Mouse (Mus musculus) forebrain, embryonic 16.5 days (tissue): ENCODE measurements at regions not wholly inside any gene's neighbourhood (a gene's known extent, or its start where the extent isn't known, plus 50 kb on each side); places are given as distances from the start of the nearest gene placed in this dataset.

Source experiments
- ATAC-seq: fragments of 200-750 bp; cut with Nextera tagmentation; 2 replicates; pipeline ENCODE4 v1.8.0; 2017; ENCODE audit warnings: mild to moderate bottlenecking, moderate library complexity
- H3K27ac ChIP-seq: fragments of 300-500 bp; sonication (generic); 2 replicates; pipeline ENCODE4 v1.5.1; 2014; ENCODE audit warnings: low read length, control low read depth
- H3K27me3 ChIP-seq: fragments of 300-500 bp; sonication (generic); replicated peaks from 2 replicates; pipeline ENCODE4 v1.6.1; 2014; ENCODE audit warnings: low read length; ENCODE audit not compliant: control insufficient read depth, insufficient read depth
- H3K36me3 ChIP-seq: fragments of 300-500 bp; sonication (generic); 2 replicates; pipeline ENCODE4 v1.6.1; 2014; ENCODE audit not compliant: control insufficient read depth, insufficient read depth
- H3K4me1 ChIP-seq: fragments of 300-500 bp; sonication (generic); replicated peaks from 2 replicates; pipeline ENCODE4 v1.6.1; 2014; ENCODE audit warnings: low read length; ENCODE audit not compliant: control insufficient read depth, insufficient read depth
- H3K4me2 ChIP-seq: fragments of 300-500 bp; sonication (generic); 2 replicates; pipeline ENCODE4 v1.6.1; 2014; ENCODE audit warnings: mild to moderate bottlenecking, low read length, control low read depth
- H3K4me3 ChIP-seq: fragments of 300-500 bp; sonication (generic); replicated peaks from 2 replicates; pipeline ENCODE4 v1.5.1; 2014; ENCODE audit warnings: mild to moderate bottlenecking, low read length, control low read depth
- H3K9ac ChIP-seq: fragments of 300-500 bp; sonication (generic); replicated peaks from 2 replicates; pipeline ENCODE4 v1.6.1; 2014; ENCODE audit warnings: low read depth, low read length, control low read depth
- H3K9me3 ChIP-seq: fragments of 300-500 bp; sonication (generic); 2 replicates; pipeline ENCODE4 v1.6.1; 2016; ENCODE audit warnings: low read length; ENCODE audit not compliant: control insufficient read depth
- WGBS: fragments of 180-500 bp; shearing (Covaris S2); extraction: QIAGEN DNeasy Blood & Tissue Kit; methylation state at CpG from one replicate; pipeline ENCODE4 v1.1.7; 2014; 5-methylcytosine and 5-hydroxymethylcytosine counted together

DNA sequence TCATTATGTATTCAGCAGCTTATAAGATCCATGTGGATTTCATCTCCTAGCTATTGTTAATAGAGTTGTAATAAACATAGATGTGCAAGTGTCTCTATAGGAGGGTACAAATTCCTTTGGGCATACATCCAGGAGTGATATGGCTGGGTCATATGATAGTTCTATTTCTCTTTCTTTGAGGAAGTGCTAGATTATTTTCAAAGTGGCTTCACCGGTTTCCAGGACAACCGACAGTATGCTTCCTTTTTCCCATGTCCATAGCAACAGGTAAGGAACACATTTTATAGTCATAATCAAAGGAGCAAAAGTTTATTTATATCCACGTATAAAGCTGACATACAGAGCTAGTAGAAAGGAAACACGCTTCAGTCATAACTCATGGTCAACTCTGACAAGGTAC is 710.2 kb upstream of the Tenm4 start:
- Histone ChIP-seq H3K27ac (no peak overlapping the region), H3K9me3 (no peaks in the 10 kb centered on the region), H3K4me3 (no peak overlapping the region), H3K4me2 (no peak overlapping the region), H3K27me3 (no peaks in the 10 kb centered on the region), H3K4me1 (no peaks in the 10 kb centered on the region), H3K9ac (no peak overlapping the region), H3K36me3 (no peaks in the 10 kb centered on the region)
- WGBS: 87% methylated on average over 4 of the region's 4 CpGs
- no peak for ATAC-seq

GRCm38 (mm10) chr7:95465506-95465905 is 705.5 kb upstream of the Tenm4 start:
- Histone ChIP-seq H3K4me2 (no peak overlapping the region), H3K4me3 (no peak overlapping the region), H3K9ac (no peak overlapping the region), H3K9me3 (no peaks in the 10 kb centered on the region), H3K36me3 (no peaks in the 10 kb centered on the region), H3K4me1 (no peaks in the 10 kb centered on the region), H3K27me3 (no peaks in the 10 kb centered on the region), H3K27ac (no peak overlapping the region)
- no peak for ATAC-seq
- 87% methylated on average over 4 of the region's 4 CpGs for WGBS

DNA sequence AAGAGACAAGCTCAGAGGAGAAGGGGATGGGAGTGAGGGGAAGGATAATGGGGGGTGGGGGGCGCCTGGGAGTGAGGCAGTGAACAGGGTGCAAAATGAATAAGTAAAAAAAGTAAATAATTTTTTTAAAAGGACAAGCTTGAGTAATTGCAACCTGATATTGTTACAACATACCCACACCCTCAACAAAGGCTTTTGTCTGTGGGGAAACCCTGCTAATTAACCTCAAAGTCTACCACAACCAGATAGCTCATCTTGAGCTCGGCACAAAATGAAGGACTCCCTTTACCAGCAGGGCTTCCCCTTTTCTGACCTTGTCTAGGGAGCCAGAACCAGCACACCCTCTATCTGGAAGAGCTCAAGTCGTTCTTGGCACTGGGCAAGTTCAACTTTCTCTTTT is 704.0 kb upstream of the Tenm4 start:
- Histone ChIP-seq H3K27ac (no peak overlapping the region), H3K9me3 (no peaks in the 10 kb centered on the region), H3K9ac (no peak overlapping the region), H3K4me3 (no peak overlapping the region), H3K36me3 (no peaks in the 10 kb centered on the region), H3K4me1 (no peaks in the 10 kb centered on the region), H3K4me2 (no peak overlapping the region), H3K27me3 (no peaks in the 10 kb centered on the region)
- 19% methylated on average over 3 of the region's 3 CpGs for WGBS
- no peak for ATAC-seq

DNA sequence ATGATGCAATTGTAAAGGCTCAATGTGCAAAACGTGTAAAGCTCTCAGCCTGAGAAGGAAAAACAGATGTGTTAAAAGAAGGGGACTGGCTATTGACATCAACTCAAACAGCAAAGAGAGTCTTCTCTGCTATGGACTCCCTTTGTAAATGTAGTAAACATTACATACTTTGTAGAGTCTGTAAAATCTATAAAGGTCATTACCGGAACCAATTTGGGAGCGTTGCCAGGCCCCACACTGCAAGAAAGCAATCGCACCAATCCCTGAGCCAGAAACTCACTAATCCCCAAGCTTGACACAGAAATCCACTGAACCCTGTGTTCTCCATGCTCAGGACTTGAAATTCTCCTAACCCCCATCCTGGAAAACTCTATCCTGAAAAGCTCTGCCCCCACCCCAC is 697.2 kb upstream of the Tenm4 start:
- no peak overlapping the region for H3K4me3 ChIP-seq
- H3K9ac ChIP-seq: no peak overlapping the region
- H3K4me1 ChIP-seq: no peaks in the 10 kb centered on the region
- 63% methylated on average over 4 of the region's 4 CpGs for WGBS
- no peaks in the 10 kb centered on the region for H3K36me3 ChIP-seq
- H3K4me2 ChIP-seq: no peak overlapping the region
- H3K27me3 ChIP-seq: no peaks in the 10 kb centered on the region
- H3K9me3 ChIP-seq: no peaks in the 10 kb centered on the region
- ATAC-seq: no peak
- no peak overlapping the region for H3K27ac ChIP-seq

GRCm38 (mm10) chr7:95480121-95480726 is 690.8 kb upstream of the Tenm4 start:
- Histone ChIP-seq H3K9me3 (no peaks in the 10 kb centered on the region), H3K27ac (no peak overlapping the region), H3K4me2 (no peak overlapping the region), H3K9ac (no peak overlapping the region), H3K4me3 (no peak overlapping the region), H3K36me3 (no peaks in the 10 kb centered on the region), H3K27me3 (no peaks in the 10 kb centered on the region), H3K4me1 (peaks cover 3% of the 10 kb centered on the region; the same call in 1 of the 2 replicates)
- WGBS: 5% methylated on average over 5 of the region's 5 CpGs
- no peak for ATAC-seq

- H3K27me3 ChIP-seq: no peaks in the 10 kb centered on the region
- H3K4me1 ChIP-seq: no peaks in the 10 kb centered on the region
- 11% methylated on average over 4 of the region's 4 CpGs for WGBS
- no peaks in the 10 kb centered on the region for H3K36me3 ChIP-seq
- H3K4me2 ChIP-seq: no peak overlapping the region
- H3K9ac ChIP-seq: no peak overlapping the region
- H3K9me3 ChIP-seq: no peaks in the 10 kb centered on the region
- H3K27ac ChIP-seq: no peak overlapping the region
- ATAC-seq: peak; percentile 58; the same call in 1 of the 2 replicates
- no peak overlapping the region for H3K4me3 ChIP-seq
These were observed 681.4 kb upstream of the Tenm4 start for GRCm38 (mm10) chr7:95489666-95490065.

DNA sequence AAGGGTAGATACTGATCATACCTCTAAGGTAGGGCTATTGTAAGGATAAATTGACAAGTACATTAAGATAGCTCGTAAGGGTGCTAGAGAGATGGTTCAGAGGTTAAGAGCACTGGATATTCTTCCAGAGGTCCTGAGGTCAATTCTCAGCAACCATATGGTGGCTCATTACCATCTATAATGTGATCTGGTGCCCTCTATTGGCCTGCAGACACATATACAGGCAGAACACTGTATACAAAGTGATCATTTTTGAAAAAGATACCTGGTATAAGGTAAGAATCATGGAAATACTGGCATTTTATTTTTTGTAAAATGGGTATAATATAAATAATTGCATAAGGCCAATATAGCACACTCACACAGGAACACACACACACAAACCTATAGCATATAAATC is 676.3 kb upstream of the Tenm4 start:
- ATAC-seq: no peak
- Histone ChIP-seq H3K27me3 (no peaks in the 10 kb centered on the region), H3K9ac (no peak overlapping the region), H3K36me3 (no peaks in the 10 kb centered on the region), H3K9me3 (no peaks in the 10 kb centered on the region), H3K27ac (no peak overlapping the region), H3K4me1 (no peaks in the 10 kb centered on the region), H3K4me2 (no peak overlapping the region), H3K4me3 (no peak overlapping the region)
- 78% methylated on average over 1 of the region's 1 CpGs for WGBS

DNA sequence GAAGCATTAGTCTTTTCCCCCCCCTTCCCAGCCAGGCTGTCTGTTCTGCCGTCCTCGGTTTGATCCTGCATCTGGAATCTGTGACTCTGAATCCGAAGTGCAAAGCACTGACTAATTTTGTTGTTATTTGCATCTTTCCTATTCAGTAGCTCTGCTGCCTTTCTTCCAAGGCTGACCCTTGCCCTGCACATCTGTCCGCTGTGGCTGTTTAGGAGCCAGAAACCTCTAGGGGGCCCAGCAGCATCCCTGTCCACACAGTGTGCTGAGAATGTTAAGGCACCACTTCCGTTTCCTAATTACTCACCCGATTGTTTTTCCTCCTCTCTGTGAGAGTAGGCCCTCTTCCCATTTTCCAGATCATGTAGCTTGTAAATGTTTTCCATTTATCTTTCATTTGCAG is 668.1 kb upstream of the Tenm4 start:
- Histone ChIP-seq H3K4me3 (no peak overlapping the region), H3K27me3 (no peaks in the 10 kb centered on the region), H3K36me3 (no peaks in the 10 kb centered on the region), H3K9me3 (no peaks in the 10 kb centered on the region), H3K27ac (no peak overlapping the region), H3K4me2 (no peak overlapping the region), H3K9ac (no peak overlapping the region), H3K4me1 (peaks cover 5% of the 10 kb centered on the region; the same call in 1 of the 2 replicates)
- 11% methylated on average over 6 of the region's 6 CpGs for WGBS
- no peak for ATAC-seq

DNA sequence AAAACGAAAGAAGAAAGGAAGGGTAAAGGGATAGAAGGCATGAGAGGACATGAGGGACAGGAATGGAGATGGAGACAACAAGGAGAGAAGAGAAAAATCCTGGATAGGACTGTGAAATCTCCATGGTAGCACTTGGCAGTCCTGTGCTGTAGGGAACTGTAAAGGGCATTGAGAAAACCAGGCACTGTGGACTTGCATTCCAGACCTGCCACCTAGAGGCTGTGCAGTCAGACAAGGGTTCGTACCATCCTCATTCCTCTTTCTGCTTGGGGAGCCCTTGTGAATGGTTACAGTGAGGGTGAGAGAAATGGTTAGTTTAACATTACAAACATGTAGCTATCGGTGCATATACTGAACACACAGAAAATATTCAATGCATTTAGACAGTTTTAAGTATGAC is 623.8 kb upstream of the Tenm4 start:
- Histone ChIP-seq H3K9ac (no peak overlapping the region), H3K4me3 (no peak overlapping the region), H3K9me3 (no peaks in the 10 kb centered on the region), H3K4me2 (no peak overlapping the region), H3K27me3 (no peaks in the 10 kb centered on the region), H3K27ac (no peak overlapping the region), H3K4me1 (no peaks in the 10 kb centered on the region), H3K36me3 (no peaks in the 10 kb centered on the region)
- WGBS: 50% methylated on average over 3 of the region's 3 CpGs
- ATAC-seq: 0 out of 2 replicates have a peak, but pooled peaks have one; percentile 43

DNA sequence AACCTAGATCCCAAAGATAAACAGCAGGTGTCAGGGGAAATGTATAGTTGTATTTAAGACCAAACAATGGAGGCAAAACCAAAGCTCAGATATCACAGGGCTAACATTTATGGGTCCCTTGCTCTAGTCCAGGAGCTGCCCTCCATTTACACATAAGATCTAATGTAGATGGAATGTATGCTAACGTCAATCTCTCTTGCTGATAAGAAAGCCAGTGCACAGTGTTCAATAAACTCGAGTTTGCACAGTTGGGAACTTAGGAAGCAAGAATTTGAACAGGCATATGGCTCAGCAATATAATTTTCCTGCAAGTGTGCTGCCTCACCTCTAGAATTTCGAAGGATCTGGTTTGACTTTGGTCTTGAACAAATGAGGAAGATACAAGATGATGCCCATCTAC is 620.9 kb upstream of the Tenm4 start:
- H3K4me3 ChIP-seq: no peak overlapping the region
- 75% methylated on average over 3 of the region's 3 CpGs for WGBS
- ATAC-seq: no peak
- H3K4me1 ChIP-seq: no peaks in the 10 kb centered on the region
- no peak overlapping the region for H3K27ac ChIP-seq
- no peaks in the 10 kb centered on the region for H3K9me3 ChIP-seq
- no peak overlapping the region for H3K4me2 ChIP-seq
- H3K36me3 ChIP-seq: no peaks in the 10 kb centered on the region
- no peak overlapping the region for H3K9ac ChIP-seq
- H3K27me3 ChIP-seq: no peaks in the 10 kb centered on the region
